Mouse (Mus musculus): ENCODE results near the gene Glis2. TPM values are rescaled to one million over a fixed set of nuclear protein-coding genes. Genes with fewer than 3 reads are reported as not detected.

The Glis2 gene
- total RNA-seq, 2 experiments from 2014 or later: 2.8 TPM; not detected in 1

DNA sequence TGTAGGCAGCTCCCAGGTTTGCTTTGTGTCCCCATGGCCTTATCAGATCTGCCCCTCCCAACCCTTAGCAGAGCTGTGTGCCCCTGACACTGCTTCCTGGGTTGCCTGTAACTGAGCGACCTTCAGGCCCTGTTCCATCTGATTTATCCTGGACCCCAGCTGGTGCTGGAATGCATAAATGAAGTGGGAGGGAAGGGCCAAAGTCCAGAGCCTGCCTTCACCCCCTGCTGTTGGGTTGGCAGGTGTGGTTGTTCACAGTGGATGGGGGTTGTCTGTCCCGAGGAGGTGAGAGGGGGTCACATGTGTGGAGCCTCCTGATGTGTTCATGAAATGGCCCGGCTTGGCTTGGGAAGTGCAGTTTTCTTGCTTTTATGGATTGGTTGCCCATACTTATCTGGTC lies 7.7 kb downstream of the Glis2 start:
- no peak for ATAC-seq (replicated peaks; ENCODE audit: poor library complexity, severe bottlenecking)

DNA sequence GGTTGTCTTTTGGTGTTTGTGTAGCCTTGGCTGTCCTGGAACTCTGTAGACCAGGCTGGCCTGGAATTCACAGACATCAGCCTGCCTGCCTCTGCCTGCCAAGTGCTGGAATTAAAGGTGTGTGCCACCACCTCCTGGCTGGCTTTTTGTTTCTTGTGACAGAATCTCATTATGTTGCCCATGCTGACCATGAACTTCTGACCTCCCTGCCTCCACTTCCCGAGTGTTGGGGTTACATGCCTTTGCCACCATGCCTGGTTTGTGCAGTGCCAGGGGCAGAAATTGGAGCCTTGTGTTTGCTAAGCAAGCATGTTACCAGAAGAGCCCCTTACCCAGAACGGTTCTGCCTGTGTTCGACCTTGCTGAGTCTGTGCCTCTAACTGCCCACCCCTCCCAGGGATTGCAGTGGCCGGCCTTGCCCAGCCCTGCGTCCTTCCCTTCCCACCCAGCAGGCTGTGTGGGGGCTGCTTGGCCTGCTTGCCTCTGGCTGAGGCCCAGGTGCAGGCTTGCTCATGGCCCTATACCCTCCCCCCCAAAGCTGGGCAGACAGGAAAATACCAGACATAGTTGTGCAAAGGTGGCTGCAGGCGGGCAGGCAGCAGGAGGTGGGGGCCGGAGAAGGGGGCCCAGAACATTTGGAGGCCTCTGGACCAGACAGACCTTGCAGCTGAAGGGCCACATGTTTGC lies 8.4 kb downstream of the Glis2 start:
- no peak for ATAC-seq (replicated peaks; ENCODE audit: poor library complexity, severe bottlenecking)

DNA sequence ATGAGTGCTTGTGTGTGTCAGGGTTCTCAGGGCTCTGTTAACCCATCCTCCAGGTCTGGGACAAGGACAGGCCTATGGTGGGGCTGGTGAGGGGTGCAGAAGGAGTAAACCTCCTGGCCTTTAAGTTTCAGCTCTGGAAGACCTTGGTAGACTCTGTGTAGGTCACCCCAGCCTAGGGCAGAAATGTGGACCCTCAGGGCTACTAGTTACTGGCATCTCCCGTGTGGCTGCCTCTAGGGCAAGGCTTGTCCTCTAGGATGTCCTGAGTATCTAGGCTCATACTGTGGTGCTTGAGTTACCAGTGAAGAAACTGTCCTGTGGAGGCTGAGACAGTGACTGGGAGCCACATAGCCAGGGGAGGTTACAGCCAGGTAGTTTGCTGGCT lies 8.9 kb downstream of the Glis2 start:
- no peak for ATAC-seq (replicated peaks; ENCODE audit: poor library complexity, severe bottlenecking)

GRCm38 (mm10) chr16:4604293-4604837 lies 9.9 kb downstream of the Glis2 start:
- no peak for ATAC-seq (replicated peaks; ENCODE audit: poor library complexity, severe bottlenecking)

GRCm38 (mm10) chr16:4605514-4606131 lies 11.1 kb downstream of the Glis2 start:
- ATAC-seq (replicated peaks; ENCODE audit: poor library complexity, severe bottlenecking): no peak

GRCm38 (mm10) chr16:4606431-4607084 lies 12.0 kb downstream of the Glis2 start:
- peak; percentile 62 for ATAC-seq (replicated peaks; ENCODE audit: poor library complexity, severe bottlenecking)

GRCm38 (mm10) chr16:4607818-4608531 lies 13.5 kb downstream of the Glis2 start:
- peak; percentile 64 for ATAC-seq (replicated peaks; ENCODE audit: poor library complexity, severe bottlenecking)

GRCm38 (mm10) chr16:4608532-4609059 lies 14.1 kb downstream of the Glis2 start:
- ATAC-seq (replicated peaks; ENCODE audit: poor library complexity, severe bottlenecking): no peak

- no peak for ATAC-seq (replicated peaks; ENCODE audit: poor library complexity, severe bottlenecking)
Measured at GRCm38 (mm10) chr16:4611193-4611592, 16.7 kb downstream of the Glis2 start.

DNA sequence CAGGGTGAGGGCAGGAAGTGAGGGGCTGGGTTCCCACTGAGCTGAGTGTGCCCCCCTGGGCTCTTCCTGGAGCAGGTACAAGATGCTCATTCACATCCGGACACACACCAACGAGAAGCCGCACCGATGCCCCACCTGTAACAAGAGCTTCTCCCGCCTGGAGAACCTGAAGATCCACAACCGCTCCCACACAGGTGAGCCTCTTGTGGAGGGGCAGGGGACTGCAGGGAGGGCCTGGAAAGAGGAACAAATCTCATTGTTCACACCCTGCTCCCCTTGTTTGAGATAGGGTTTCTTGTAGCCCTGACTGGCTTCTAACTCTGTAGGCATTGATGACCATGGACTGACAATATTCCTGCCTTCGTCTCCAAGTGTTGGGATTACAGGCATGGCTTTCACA lies 17.2 kb downstream of the Glis2 start:
- ATAC-seq (replicated peaks; ENCODE audit: poor library complexity, severe bottlenecking): no peak

DNA sequence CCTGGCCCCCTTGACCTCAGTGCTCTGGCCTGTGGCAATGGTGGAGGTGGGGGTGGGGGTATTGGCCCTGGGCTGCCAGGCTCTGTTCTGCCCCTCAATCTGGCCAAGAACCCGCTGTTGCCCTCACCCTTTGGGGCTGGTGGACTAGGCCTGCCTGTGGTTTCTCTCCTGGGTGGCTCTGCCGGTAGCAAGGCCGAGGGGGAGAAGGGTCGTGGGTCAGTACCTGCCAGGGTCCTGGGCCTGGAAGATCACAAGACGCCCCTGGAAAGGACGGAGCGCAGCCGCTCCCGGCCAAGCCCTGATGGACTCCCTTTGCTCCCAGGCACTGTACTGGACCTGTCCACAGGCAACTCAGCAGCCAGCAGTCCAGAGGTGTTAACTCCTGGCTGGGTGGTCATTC lies 19.2 kb downstream of the Glis2 start:
- no peak for ATAC-seq (replicated peaks; ENCODE audit: poor library complexity, severe bottlenecking)

DNA sequence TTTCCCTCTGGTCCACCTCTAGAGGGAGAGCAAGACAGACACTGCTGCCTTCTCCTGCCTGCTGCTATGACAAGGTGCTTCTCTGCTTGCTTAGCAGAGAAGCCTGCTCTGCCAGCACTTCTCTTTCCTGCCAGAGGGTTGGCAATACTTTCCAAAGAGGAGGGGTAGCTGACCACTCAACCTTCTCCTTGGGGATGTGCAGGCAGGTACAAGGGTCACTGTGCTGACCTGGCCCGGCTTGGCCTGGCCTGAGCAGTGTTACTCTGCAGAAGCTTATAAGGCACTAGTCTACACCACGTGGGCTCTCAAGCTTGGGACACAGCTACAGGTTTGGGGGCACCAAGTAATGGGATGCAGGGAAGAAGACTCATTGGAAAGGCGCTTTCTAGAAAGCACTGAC lies 20.1 kb downstream of the Glis2 start:
- ATAC-seq (replicated peaks; ENCODE audit: poor library complexity, severe bottlenecking): no peak

GRCm38 (mm10) chr16:4615297-4615696 lies 20.8 kb downstream of the Glis2 start:
- ATAC-seq (replicated peaks; ENCODE audit: poor library complexity, severe bottlenecking): no peak

DNA sequence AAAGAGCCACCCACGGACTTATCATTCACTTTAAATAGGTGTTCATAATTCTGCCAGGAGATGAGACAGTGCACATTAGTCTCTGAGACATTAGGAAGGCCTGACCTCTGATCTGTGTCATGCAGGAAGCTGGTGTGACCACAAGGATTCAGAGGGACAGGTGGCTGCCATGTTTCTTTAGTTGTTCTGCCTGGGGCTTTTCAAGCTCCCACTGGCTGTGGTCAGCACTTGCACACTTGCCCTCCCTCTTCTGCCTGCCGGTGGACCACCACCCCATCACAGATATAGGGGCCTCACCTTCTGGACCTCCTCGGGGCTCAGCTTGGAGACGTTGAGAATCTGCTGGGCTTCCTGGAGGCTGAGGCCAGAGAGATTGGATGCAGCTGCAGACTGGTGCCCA lies 22.3 kb downstream of the Glis2 start:
- no peak for ATAC-seq (replicated peaks; ENCODE audit: poor library complexity, severe bottlenecking)

DNA sequence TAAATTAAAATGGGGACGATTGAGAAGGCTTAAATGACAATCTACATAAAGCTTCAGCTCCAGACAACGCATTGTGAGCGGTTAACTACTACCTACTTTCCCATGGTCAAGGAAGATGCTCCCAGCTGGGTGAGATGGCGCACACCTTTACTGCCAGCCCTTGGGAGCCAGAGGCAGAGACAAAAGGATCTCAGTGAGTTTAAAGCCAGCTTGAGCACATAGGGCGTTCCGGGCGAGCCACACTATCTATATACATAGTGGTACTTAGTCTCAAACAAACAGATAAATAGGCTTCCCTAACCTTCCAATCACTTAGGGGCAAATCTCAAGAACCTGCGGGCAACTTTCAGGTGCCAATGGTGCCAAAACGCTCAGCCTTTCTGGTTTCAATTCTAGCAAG lies 29.6 kb downstream of the Glis2 start:
- ATAC-seq (replicated peaks; ENCODE audit: poor library complexity, severe bottlenecking): no peak

GRCm38 (mm10) chr16:4624481-4625110 lies 30.1 kb downstream of the Glis2 start, which contains the start of gene Pam16:
Gene Pam16 (minus strand): TSS chr16:4624988.
- ATAC-seq (replicated peaks; ENCODE audit: poor library complexity, severe bottlenecking): peak; percentile 89

DNA sequence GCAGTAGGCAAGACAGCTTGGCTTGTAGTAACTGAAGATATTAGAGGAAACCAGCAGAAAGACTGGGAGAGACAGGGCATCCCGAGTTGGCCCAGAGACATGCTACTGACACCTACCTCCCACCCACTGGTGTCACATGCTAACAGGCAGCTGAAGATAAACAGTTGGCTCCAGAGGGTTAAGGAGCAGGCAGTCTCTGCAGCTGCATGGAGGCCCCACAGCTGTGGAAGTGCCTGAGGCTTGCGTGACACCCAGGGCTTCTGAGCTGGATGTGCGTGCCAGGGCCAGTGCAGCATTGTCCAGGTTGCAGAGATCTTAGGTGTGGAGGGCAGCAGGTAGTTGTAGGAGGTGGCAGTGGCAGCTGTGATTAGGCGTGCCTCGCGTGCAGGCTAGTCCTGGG lies 32.6 kb downstream of the Glis2 start:
- no peak for ATAC-seq (replicated peaks; ENCODE audit: poor library complexity, severe bottlenecking)

DNA sequence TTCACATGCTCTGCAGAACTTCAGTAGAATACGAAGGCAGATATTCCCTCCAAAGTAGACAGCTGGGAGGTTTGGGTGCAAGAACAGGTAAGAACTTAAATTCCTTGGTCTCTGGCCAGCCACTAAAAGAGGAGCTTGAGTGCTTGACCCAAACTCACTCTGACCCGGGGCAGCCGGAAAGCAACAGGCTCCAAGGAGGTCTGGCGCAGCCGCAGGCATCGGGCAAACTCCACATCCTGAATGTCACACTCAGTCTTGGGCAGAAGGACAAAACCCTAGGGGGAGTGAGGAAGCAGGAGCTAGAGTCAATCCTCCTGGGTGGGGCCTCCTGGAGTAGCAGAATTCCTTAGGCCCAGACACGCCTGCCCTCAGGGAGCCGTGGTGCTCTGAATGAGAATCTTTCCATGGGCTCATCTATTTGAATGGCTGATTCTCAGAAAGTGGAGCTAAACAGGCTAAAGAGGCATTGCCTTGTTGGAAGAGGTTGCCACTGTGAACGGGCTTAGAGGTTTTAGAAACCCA lies 34.4 kb downstream of the Glis2 start:
- no peak for ATAC-seq (replicated peaks; ENCODE audit: poor library complexity, severe bottlenecking)

GRCm38 (mm10) chr16:4629950-4630349 lies 35.4 kb downstream of the Glis2 start:
- peak; percentile 78 for ATAC-seq (replicated peaks; ENCODE audit: poor library complexity, severe bottlenecking)

DNA sequence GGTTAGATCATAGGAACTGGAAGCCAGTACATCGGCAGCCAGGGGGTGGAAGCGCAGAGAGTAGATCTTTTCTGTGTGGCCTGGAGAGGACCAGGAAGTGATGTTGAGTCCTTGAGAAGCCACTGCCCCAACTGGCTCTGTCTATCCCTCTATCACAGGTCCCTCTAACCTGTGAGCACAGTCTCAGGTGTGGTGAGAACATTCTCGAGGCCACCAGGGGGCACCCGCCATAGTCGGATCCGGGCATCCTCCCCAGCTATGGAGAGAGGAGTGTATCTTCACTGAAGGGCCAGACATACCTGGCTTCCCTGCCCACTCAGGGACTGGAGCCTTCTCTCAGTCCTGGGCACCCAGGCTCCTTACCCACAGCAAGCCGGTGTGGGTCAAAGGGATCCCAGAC lies 37.5 kb downstream of the Glis2 start:
- ATAC-seq (replicated peaks; ENCODE audit: poor library complexity, severe bottlenecking): no peak
